Mouse (Mus musculus): ENCODE results near the gene Ncor2.

DNA sequence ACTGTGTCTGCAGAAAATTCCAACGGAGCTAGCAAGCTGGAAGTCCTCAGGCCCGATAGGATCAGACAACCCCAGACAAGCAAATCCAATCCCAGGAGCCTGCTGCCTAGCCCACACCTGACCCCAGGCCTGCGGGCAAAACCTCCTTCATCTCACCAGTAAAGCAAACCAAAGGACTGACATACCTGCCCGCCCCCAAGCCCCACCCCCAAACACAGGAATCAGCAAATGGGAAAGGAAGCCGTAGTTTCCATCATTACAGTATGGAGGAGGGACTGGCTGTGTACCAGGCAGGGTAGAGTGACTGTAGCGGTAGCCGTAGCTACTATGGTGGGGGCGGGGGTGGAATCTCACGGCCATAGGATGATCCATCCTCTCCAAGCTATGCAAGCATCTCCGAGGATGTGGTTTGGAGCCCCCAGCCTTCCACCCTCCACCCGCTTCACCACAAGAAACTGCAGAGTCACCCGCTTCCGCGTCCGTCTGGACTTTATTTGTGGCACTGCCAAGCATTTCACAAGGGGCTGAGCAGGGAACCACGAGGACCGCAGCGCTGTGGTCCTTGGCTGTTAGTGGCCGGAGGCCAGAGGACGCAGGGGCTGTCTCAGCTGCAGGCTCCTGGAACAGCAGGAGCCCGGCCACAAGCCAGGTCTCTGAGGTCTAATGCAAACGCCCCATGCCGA, 4.4 kb upstream of the Ncor2 start:
- TF ChIP-seq CTCF (IDR thresholded peaks at IDR 0.05; ENCODE audit: extremely low read depth, insufficient read length, insufficient replicate concordance, low read depth, low read length) (no peak), POLR2A (IDR thresholded peaks at IDR 0.05; ENCODE audit: low read depth, low read length) (no peak)
